Mouse (Mus musculus) midbrain, embryonic 13.5 days (tissue): ENCODE measurements around the gene Plk5. TPM values are rescaled to one million over a fixed set of nuclear protein-coding genes. Genes with fewer than 3 reads are reported as not detected.

Source experiments
- ATAC-seq: fragments of 200-750 bp; cut with Nextera tagmentation; 2 replicates; pipeline ENCODE4 v1.8.0; 2017; ENCODE audit warnings: mild to moderate bottlenecking, moderate TSS enrichment, moderate library complexity
- H3K27ac ChIP-seq: fragments of 300-500 bp; sonication (generic); 2 replicates; pipeline ENCODE4 v1.5.1; 2015; ENCODE audit warnings: inconsistent platforms, mild to moderate bottlenecking, moderate library complexity
- H3K27me3 ChIP-seq: fragments of 300-500 bp; sonication (generic); 2 replicates; pipeline ENCODE4 v1.6.1; 2015; ENCODE audit warnings: mild to moderate bottlenecking, inconsistent platforms
- H3K36me3 ChIP-seq: fragments of 300-500 bp; sonication (generic); 2 replicates; pipeline ENCODE4 v1.6.1; 2015; ENCODE audit warnings: mild to moderate bottlenecking, inconsistent platforms
- H3K4me1 ChIP-seq: fragments of 300-500 bp; sonication (generic); replicated peaks from 2 replicates; pipeline ENCODE4 v1.6.1; 2015; ENCODE audit warnings: inconsistent platforms
- H3K4me2 ChIP-seq: fragments of 300-500 bp; sonication (generic); replicated peaks from 2 replicates; pipeline ENCODE4 v1.6.1; 2015; ENCODE audit warnings: moderate library complexity, mild to moderate bottlenecking, inconsistent platforms
- H3K4me3 ChIP-seq: fragments of 300-500 bp; sonication (generic); replicated peaks from 2 replicates; pipeline ENCODE4 v1.5.1; 2015; ENCODE audit warnings: mild to moderate bottlenecking, inconsistent platforms
- H3K9ac ChIP-seq: fragments of 300-500 bp; sonication (generic); replicated peaks from 2 replicates; pipeline ENCODE4 v1.6.1; 2015; ENCODE audit warnings: mild to moderate bottlenecking, inconsistent platforms
- H3K9me3 ChIP-seq: fragments of 300-500 bp; sonication (generic); 2 replicates; pipeline ENCODE4 v1.6.1; 2016; ENCODE audit warnings: mild to moderate bottlenecking, inconsistent platforms
- WGBS: fragments of 180-500 bp; shearing (Covaris S2); methylation state at CpG from one replicate; pipeline ENCODE4 v1.1.7; 2015; 5-methylcytosine and 5-hydroxymethylcytosine counted together
- microRNA-seq: library from miRNA; unstranded; fragments of <30 nt; microRNA quantifications from one replicate; pipeline ENCODE4, GENCODE M21; 2016
- polyA plus RNA-seq: library from polyadenylated mRNA; unstranded; fragments of >200 nt; fragmentation: Nextera tagmentation; extraction: Ambion mirVana; gene quantifications from 2 replicates; pipeline ENCODE4 v1.2.1, GENCODE M21; 2015

Gene Plk5
- polyA plus RNA-seq, 1 experiment from 2014 or later: 0.96 TPM

DNA sequence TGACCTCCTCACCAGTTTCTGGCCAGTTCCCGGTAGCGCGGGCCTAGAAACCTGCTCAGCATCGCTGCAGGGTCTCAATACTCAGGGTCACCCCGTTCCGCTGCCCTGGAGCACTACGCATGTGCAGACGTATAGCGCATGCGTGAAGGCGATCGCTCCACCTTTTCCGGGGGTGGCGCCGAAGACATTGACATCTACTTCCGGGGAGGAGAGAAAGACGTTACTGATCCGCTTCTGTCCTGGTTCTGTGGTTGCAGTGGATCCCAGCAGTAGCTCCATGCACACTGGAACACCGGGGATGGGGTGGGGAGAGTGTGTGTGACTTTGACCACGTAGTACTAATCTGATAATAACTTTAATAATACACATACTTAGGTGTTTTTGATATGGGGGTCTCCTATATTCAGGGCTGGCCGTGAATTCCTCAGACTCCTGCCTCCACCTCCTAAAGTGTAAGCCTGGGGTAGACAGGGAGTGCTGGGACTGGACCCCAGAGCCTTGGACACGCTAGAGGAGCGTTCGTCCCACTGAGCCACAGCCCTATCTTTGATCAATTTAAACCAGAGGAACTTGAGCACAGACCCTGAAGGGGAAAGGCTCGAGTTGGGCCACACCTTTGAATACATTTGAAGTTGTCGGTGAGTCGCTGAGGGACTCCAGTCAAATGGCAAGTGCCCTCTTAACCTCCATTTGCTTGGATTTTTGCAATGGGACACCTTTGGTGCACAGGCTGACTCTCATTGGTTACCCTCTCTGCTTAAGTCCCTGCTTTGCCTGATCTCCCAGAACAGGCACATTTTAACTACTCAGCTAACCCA, 50.6 kb downstream of the Plk5 start, which contains the start of gene Uqcr11:
Gene Uqcr11 (minus strand): TSS at position 147 of the 818 bp plus-strand sequence.
- H3K9ac ChIP-seq: peak within 1 kb of the TSS; percentile 90

DNA sequence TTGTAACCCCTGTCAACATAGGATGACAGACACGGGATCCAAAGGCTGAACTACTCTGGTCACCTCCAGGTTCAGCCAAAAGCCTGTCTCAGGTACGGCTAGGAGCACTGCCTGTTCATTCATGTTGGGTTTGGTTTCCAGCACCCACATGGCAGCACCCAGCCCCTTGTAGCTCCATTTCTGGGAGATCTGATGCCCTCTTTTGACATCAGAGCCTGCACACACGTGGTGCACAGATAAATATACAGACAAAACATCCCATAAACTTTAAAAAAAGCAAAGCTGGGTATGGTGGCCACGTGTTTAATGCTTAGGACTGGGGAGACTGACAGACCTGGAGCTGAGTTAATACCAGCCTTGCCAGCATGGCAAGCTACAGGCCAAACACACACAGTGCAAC, 51.7 kb downstream of the Plk5 start:
- 50% methylated on average over 4 of the region's 4 CpGs for WGBS

More for the DNA sequence above, 50.6 kb downstream of the Plk5 start, which contains the start of gene Uqcr11:
- 2% methylated on average over 27 of the region's 27 CpGs for WGBS
- peak within 1 kb of the TSS; percentile 93 for H3K4me2 ChIP-seq
- ATAC-seq: peak; percentile 77
- H3K4me3 ChIP-seq: peak within 1 kb of the TSS; percentile 83
- H3K27ac ChIP-seq: peak within 1 kb of the TSS; percentile 87
- H3K4me1 ChIP-seq: peaks cover 29% of the 10 kb centered on the region
- 0 out of 2 replicates have a peak, but pooled peaks cover 4% of the 10 kb centered on the region for H3K9me3 ChIP-seq
- H3K36me3 ChIP-seq: peaks cover 60% of the 10 kb centered on the region
- no peaks in the 10 kb centered on the region for H3K27me3 ChIP-seq

DNA sequence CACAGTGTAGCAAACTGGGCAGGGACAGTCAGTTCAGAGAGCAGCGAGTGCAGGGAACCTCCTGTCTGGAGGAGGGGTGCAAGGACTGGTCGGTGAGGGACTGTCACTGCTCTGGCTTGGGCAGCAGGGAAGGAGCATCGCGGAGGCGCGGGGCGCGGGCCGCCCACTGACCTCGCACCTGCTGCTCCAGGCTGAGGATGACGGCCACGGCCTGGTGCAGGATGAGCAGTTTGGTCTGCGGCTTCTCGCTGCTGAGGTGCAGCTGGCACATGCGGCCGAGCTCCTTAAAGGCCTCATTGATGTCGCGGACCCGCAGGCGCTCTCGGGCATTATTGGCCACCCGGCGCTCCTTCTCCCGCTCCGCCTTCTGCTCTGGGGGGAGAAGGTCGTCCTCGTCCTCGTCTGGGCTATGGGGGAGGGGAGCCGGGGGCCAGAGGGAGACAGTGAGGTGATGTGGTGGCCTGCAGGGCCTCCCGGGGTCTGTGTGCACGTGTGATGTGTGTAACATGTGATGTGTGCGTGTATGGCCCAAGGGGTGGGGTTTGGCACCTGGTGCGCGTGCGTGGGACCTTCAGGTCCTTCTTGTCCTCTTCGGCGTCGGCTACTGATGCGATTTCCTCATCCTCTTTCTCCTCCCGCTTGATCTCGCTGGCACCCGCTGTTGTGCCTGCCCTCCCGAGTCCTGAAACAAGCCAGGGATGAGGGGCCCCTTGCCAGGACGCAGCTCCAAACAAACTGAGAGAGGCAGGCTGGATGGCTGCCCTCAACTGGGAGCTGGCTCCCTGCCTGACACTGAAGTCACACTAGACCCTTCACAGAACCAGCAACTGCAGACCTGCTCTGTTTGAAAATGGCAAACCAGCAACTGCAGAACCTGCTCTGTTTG, 56.6 kb downstream of the Plk5 start:
- no peak overlapping the region; the same call in 1 of the 2 replicates for H3K27ac ChIP-seq
- H3K4me2 ChIP-seq: no peak overlapping the region
- H3K36me3 ChIP-seq: peaks cover 92% of the 10 kb centered on the region
- peaks cover 5% of the 10 kb centered on the region for H3K4me1 ChIP-seq
- 85% methylated on average over 44 of the region's 44 CpGs for WGBS
- no peak overlapping the region for H3K4me3 ChIP-seq
- no peak for ATAC-seq
- H3K9me3 ChIP-seq: no peaks in the 10 kb centered on the region
- H3K27me3 ChIP-seq: no peaks in the 10 kb centered on the region
- no peak overlapping the region for H3K9ac ChIP-seq

More for the DNA sequence above, 51.7 kb downstream of the Plk5 start:
- Histone ChIP-seq H3K4me1 (peaks cover 29% of the 10 kb centered on the region), H3K4me3 (no peak overlapping the region), H3K9me3 (0 out of 2 replicates have a peak, but pooled peaks cover 4% of the 10 kb centered on the region), H3K9ac (no peak overlapping the region), H3K36me3 (peaks cover 60% of the 10 kb centered on the region), H3K27me3 (no peaks in the 10 kb centered on the region), H3K27ac (0 out of 2 replicates have a peak overlapping the region, but pooled peaks have one; percentile 87), H3K4me2 (0 out of 2 replicates have a peak overlapping the region, but pooled peaks have one; percentile 93)
- no peak for ATAC-seq

Small RNAs within 50 kb of the gene (microRNA-seq; reads per million reads assigned to microRNA genes)
- not detected for gene Gm22721

Other genes starting within 250 kb of the Plk5 start
- gene Stk11, start 240.7 kb upstream of the Plk5 start, polyA plus RNA-seq: 17.7 and 20.7 TPM in 2 replicates
- 391 and 394 TPM in 2 replicates for gene Atp5d, start 217.8 kb upstream of the Plk5 start, polyA plus RNA-seq
- 40.6 and 45.3 TPM in 2 replicates for gene Cbarp, start 215.6 kb upstream of the Plk5 start, polyA plus RNA-seq
- 35.9 and 40.6 TPM in 2 replicates for gene Midn, start 208.2 kb upstream of the Plk5 start, polyA plus RNA-seq
- gene Cirbp, start 190.5 kb upstream of the Plk5 start, polyA plus RNA-seq: 354 and 412 TPM in 2 replicates
- 11.9 and 14.5 TPM in 2 replicates for gene 1600002K03Rik, start 183.5 kb upstream of the Plk5 start, polyA plus RNA-seq
- gene Efna2, start 177.0 kb upstream of the Plk5 start, polyA plus RNA-seq: 34.5 and 41.3 TPM in 2 replicates
- gene Mum1, start 130.0 kb upstream of the Plk5 start, polyA plus RNA-seq: 91.4 and 98.4 TPM in 2 replicates
- gene Ndufs7, start 107.3 kb upstream of the Plk5 start, polyA plus RNA-seq: 244 and 265 TPM in 2 replicates
- 20.9 and 22.3 TPM in 2 replicates for gene Gamt, start 95.4 kb upstream of the Plk5 start, polyA plus RNA-seq
- gene Dazap1, start 95.0 kb upstream of the Plk5 start, polyA plus RNA-seq: 62.9 and 66.1 TPM in 2 replicates
- gene Rps15, start 64.0 kb upstream of the Plk5 start, polyA plus RNA-seq: 631 and 653 TPM in 2 replicates
- gene Apc2, start 60.5 kb upstream of the Plk5 start, polyA plus RNA-seq: 182 and 209 TPM in 2 replicates
- 27.8 and 33.4 TPM in 2 replicates for gene 2310011J03Rik, start 35.9 kb upstream of the Plk5 start, polyA plus RNA-seq
- 1.9 and 2.1 TPM in 2 replicates for gene Pcsk4, start 27.0 kb upstream of the Plk5 start, polyA plus RNA-seq
- gene Reep6, start 26.5 kb upstream of the Plk5 start, polyA plus RNA-seq: 3.0 and 3.1 TPM in 2 replicates
- gene Adamtsl5, start 8.0 kb upstream of the Plk5 start, polyA plus RNA-seq: 0.39 and 0.61 TPM in 2 replicates
- 15.9 and 18.6 TPM in 2 replicates for gene Mex3d, start 31.2 kb downstream of the Plk5 start, polyA plus RNA-seq
- 243 and 257 TPM in 2 replicates for gene Mbd3, start 43.1 kb downstream of the Plk5 start, polyA plus RNA-seq
- 518 and 572 TPM in 2 replicates for gene Uqcr11, start 50.4 kb downstream of the Plk5 start, polyA plus RNA-seq
- gene Tcf3, start 77.2 kb downstream of the Plk5 start, polyA plus RNA-seq: 67.7 and 82.3 TPM in 2 replicates
- 2.6 and 3.0 TPM in 2 replicates for gene Onecut3, start 138.4 kb downstream of the Plk5 start, polyA plus RNA-seq
- gene Atp8b3, start 182.7 kb downstream of the Plk5 start, polyA plus RNA-seq: 0.94 and 1.1 TPM in 2 replicates
- 28.8 and 32.6 TPM in 2 replicates for gene Rexo1, start 205.1 kb downstream of the Plk5 start, polyA plus RNA-seq
- gene Klf16, start 220.9 kb downstream of the Plk5 start, polyA plus RNA-seq: 3.7 and 4.5 TPM in 2 replicates
- 78.5 and 93.4 TPM in 2 replicates for gene Abhd17a, start 233.9 kb downstream of the Plk5 start, polyA plus RNA-seq
- 60.2 and 60.3 TPM in 2 replicates for gene Scamp4, start 246.4 kb downstream of the Plk5 start, polyA plus RNA-seq
- gene Adat3, start 246.4 kb downstream of the Plk5 start, polyA plus RNA-seq: 6.1 and 7.6 TPM in 2 replicates
- gene Gm49322, start 249.6 kb downstream of the Plk5 start, polyA plus RNA-seq: 4.0 and 4.9 TPM in 2 replicates